Mouse (Mus musculus): ENCODE measurements around the gene Crls1. TPM values are rescaled to one million over a fixed set of nuclear protein-coding genes. Genes with fewer than 3 reads are reported as not detected.

The Crls1 gene
- polyA plus RNA-seq (2014; fragmentation: Illumina TruSeq; extraction: RNeasy Lipid Tissue Mini Kit (QIAGEN cat#74804); ENCODE audit: low read depth, low replicate concordance) = 367 TPM

GRCm38 (mm10) chr2:132846407-132847358, at the start of gene Crls1:
Gene Crls1 (plus strand): TSS chr2:132846666.

GRCm38 (mm10) chr2:132815608-132816314, 30.7 kb upstream of the Crls1 start, which contains the start of the genes Trmt6 and Mcm8:
Gene Trmt6 (minus strand): TSS chr2:132816055.
Gene Mcm8 (plus strand): TSS chr2:132816141.

GRCm38 (mm10) chr2:132880844-132881645, 34.6 kb downstream of the Crls1 start, which contains the start of gene Lrrn4:
Gene Lrrn4 (minus strand): TSS chr2:132880891.

Other genes starting within 250 kb of the Crls1 start
- 1.6 TPM for gene Shld1, start 159.7 kb upstream of the Crls1 start, polyA plus RNA-seq (2014; fragmentation: Illumina TruSeq; extraction: RNeasy Lipid Tissue Mini Kit (QIAGEN cat#74804); ENCODE audit: low read depth, low replicate concordance)
- gene Chgb, start 65.4 kb upstream of the Crls1 start, polyA plus RNA-seq (2014; fragmentation: Illumina TruSeq; extraction: RNeasy Lipid Tissue Mini Kit (QIAGEN cat#74804); ENCODE audit: low read depth, low replicate concordance) = 5.7 TPM
- 25.7 TPM for gene Trmt6, start 30.6 kb upstream of the Crls1 start, polyA plus RNA-seq (2014; fragmentation: Illumina TruSeq; extraction: RNeasy Lipid Tissue Mini Kit (QIAGEN cat#74804); ENCODE audit: low read depth, low replicate concordance)
- 12.1 TPM for gene Mcm8, start 30.5 kb upstream of the Crls1 start, polyA plus RNA-seq (2014; fragmentation: Illumina TruSeq; extraction: RNeasy Lipid Tissue Mini Kit (QIAGEN cat#74804); ENCODE audit: low read depth, low replicate concordance)
- gene Lrrn4, start 34.2 kb downstream of the Crls1 start, polyA plus RNA-seq (2014; fragmentation: Illumina TruSeq; extraction: RNeasy Lipid Tissue Mini Kit (QIAGEN cat#74804); ENCODE audit: low read depth, low replicate concordance) = 3.5 TPM
- gene Fermt1, start 99.2 kb downstream of the Crls1 start, polyA plus RNA-seq (2014; fragmentation: Illumina TruSeq; extraction: RNeasy Lipid Tissue Mini Kit (QIAGEN cat#74804); ENCODE audit: low read depth, low replicate concordance) = 0.06 TPM

All from testis, adult 10 weeks (tissue).